Mouse (Mus musculus): ENCODE results near the gene Gfm2.

DNA sequence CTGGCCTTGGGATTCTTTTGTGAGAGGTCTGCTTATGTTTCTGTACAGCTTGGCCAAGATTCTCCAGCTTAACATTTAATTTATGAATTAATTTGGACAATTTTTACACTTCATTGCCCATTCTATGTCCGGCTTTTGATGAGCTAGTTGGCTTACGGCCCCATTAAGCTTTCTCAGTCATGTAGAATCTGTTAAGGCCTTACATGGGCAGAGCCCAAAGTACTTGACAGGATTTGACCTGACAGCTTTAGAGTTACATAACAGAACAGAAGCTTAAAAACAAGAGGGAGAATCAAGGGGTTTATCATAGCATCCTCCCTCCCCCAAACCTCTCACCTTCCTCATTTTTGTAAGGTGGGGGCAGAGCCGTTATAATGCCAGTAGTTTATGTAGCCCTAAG is 49.6 kb upstream of the Gfm2 start:
- no peak for TF ChIP-seq CTCF (IDR thresholded peaks at IDR 0.05; ENCODE audit: borderline replicate concordance, control insufficient read depth, extremely low read depth, insufficient read depth, low read length, poor library complexity)
- no peak for TF ChIP-seq POLR2A (IDR thresholded peaks at IDR 0.05; ENCODE audit: control insufficient read depth, extremely low read depth, insufficient read depth, low read length, poor library complexity)

Measured in thymus, adult 2 months (tissue).